Mouse (Mus musculus): ENCODE data around the gene Mrpl37.
A peak's percentile ranks its signal among the peaks of the same experiment; 100 is the strongest.

Gene Mrpl37

GRCm38 (mm10) chr4:107019027-107019426, 47.6 kb downstream of the Mrpl37 start:
- DNase-seq (ENCODE audit: low spot score): peak; percentile 29

- peak; percentile 43 for DNase-seq (ENCODE audit: low spot score)
These were observed 48.1 kb downstream of the Mrpl37 start for GRCm38 (mm10) chr4:107018521-107018920.

- no peak for DNase-seq (ENCODE audit: low spot score)
These were observed 49.4 kb downstream of the Mrpl37 start for GRCm38 (mm10) chr4:107017257-107017656.

GRCm38 (mm10) chr4:107015971-107016511, 50.6 kb downstream of the Mrpl37 start:
- DNase-seq (ENCODE audit: low spot score): no peak

- DNase-seq (ENCODE audit: low spot score): no peak
These were observed 52.8 kb downstream of the Mrpl37 start for GRCm38 (mm10) chr4:107013817-107014260.

GRCm38 (mm10) chr4:107013119-107013816, 53.4 kb downstream of the Mrpl37 start:
- no peak for DNase-seq (ENCODE audit: low spot score)

- DNase-seq (ENCODE audit: low spot score): no peak
These were observed 54.1 kb downstream of the Mrpl37 start for GRCm38 (mm10) chr4:107012574-107012973.

- no peak for DNase-seq (ENCODE audit: low spot score)
These were observed 54.6 kb downstream of the Mrpl37 start for GRCm38 (mm10) chr4:107012005-107012478.

GRCm38 (mm10) chr4:107011325-107012004, 55.2 kb downstream of the Mrpl37 start:
- DNase-seq (ENCODE audit: low spot score): no peak

- DNase-seq (ENCODE audit: low spot score): no peak
These were observed 57.1 kb downstream of the Mrpl37 start for GRCm38 (mm10) chr4:107009548-107009947.

- no peak for DNase-seq (ENCODE audit: low spot score)
These were observed 58.5 kb downstream of the Mrpl37 start for GRCm38 (mm10) chr4:107008161-107008560.

GRCm38 (mm10) chr4:107007359-107007758, 59.3 kb downstream of the Mrpl37 start:
- no peak for DNase-seq (ENCODE audit: low spot score)

GRCm38 (mm10) chr4:107006807-107007206, 59.9 kb downstream of the Mrpl37 start:
- DNase-seq (ENCODE audit: low spot score): no peak

GRCm38 (mm10) chr4:107006229-107006628, 60.4 kb downstream of the Mrpl37 start:
- no peak for DNase-seq (ENCODE audit: low spot score)
